Mouse (Mus musculus): ENCODE results near the gene Mrpl12.

Mrpl12 gene

DNA sequence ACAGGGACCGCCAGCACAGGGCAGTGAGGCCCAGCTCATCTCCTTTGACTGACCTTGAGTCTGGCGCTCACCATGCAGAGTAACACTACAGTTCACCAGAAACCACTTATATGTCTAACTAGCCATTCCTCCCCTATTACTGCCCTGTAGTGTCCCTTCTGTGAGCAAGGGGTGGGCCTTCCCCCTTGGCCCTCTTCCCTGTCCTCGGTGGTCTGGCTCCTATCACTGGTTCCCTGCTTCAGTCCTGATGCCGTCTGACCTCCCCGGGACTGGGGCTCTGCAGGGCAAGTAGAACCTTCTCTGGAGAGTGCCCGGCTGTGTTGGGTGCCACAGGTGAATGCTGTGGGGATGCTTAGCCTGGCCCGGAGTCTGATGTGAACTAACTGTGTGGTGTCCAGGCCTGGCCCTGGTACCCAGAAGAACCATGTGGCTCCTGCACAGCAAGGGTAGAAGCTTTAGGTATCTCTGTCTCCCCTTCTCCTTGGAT is 922 bp upstream of the Mrpl12 start:
- DNase-seq, result no peak

DNA sequence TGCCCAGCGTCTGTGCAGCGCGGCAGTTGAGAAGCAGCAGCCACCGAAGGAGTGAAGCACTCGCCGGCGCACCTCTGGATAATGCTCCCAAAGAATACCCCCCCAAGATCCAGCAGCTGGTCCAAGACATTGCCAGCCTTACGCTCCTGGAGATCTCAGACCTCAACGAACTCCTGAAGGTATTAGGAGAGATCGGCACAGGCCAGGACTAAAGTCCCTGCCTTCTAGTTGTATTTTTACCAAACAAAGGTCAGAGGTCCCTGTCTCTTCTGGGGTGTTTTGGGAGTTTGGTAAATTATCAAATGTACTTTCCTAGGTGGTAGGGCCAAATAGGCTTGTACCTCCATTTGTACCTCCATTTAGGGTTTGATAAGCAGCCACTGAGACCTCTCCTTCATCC is 838 bp downstream of the Mrpl12 start:
- no peak for DNase-seq

DNA sequence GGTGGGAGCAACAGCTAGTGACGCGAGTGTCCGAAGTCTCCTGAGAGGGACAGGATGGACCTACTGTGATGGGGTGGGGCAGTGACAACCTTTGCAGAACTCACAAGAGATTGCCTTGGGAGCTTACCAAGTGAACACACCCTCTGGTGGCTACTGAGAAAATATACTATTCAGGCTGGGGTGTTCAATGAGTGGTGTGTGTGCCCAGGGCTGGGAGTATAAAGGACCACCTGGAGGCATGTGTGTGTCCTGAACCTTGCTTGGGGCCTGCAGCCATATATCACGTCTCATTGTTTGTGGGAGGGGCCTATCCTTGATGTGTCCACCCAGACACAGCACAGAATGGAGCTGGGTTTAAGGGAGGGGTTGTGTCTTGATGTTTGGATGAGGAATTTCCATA is 4.1 kb downstream of the Mrpl12 start:
- DNase-seq, result no peak

DNA sequence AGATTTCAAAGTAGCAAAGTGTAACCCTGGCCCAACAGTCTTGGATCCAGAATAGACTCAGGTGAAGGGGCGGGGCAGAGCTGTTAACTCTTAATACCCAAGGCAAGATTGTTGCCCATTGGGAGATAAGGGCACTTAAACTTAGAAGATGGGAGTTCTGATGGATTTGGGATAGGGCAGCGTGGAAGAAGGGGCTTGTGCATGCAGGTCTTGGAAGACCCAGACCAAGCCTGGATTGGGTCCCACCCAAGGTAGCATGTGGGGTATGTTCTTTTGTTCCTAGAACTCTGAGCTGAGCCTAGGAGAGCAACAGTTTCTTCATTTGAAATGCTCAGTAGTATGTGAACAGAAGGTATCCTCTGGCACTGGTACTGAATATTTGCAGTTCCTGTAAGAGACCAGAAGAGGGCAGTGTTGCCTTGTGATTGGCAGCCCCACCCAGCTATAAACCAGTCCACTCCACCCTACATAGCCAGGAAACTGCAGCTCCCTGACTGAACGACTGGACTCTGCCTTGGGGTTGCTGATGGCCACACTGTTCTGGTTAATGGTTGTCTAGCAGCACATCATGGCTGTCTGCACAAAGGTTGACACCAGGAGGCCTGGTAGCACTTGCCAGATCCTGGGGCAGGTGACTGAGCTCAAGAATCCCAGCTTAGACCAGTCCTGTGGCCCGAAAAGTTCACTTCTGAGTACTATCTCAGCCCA is 4.8 kb downstream of the Mrpl12 start:
- peak; percentile 51 to 55 for DNase-seq

DNA sequence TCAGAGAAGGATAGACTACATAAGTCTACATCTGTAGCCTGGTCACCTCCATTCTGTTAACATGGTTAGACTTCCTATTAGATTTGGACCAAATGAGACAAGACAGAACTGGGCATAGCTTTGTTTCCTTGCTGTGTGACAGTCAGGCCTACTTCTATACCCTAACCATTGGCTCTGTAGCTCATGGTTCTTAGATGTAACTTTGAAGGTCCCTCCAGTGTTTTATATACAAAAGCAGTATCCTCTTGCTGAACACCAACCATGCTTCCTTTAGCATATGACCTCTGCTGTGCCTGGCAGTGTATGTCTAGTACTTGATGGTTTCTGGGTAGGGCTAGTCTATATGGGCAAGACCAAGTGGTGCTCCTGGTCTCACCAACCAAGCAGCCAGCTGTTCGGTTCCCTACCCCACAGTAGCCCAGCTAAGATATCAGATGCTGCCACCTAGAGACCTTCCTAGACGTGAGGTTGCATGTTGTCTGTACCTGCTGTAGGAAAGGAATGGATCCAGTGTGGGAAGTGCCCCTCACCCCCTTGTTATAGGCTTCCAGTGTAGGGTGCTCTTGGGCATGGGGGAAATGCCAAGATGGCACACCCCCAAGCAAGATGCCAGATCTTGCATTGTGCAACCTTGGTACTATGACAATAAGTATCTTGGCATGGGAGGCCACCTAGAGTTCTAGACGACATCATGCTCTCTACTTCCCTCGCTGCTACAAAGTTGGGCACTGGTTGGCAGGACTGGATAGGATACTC is 6.1 kb downstream of the Mrpl12 start:
- no peak for DNase-seq

DNA sequence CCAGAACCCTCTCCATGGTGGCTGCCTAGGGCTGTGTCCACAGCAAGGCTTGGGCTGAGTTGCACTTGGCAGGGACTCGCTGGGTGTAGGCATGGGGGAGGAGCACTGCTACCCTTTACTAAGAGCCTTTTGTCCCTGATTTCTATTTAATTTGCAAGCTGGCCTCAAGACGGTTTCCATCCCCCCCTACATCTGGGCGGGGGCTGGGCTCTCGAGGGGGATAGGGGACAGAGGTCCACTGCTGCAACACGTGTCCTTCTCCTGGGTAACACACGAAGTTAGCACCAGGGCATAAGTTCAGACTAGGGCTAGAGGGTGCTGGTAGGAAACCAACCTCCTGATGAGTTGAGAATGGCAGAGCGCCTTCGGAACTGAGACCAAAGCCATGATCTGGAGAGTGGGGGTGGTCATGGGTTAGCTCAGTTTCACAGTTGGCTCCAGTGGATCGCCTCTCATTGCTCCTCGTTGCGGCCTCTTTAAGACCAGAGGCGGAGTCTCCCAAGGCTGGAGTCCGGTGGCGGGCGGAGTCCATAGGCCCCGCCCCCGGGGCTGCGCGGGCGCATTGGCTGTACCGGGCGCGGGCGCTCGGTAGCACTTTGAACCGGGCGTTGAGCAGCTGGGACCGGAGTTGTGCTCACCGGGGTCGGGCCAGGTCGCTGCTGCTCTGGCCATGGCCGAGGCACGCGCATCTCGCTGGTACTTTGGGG is 7.1 kb downstream of the Mrpl12 start, which contains the start of gene Slc25a10:
Gene Slc25a10, plus strand, starts transcription at position 524 of the 707 bp plus-strand sequence.
- DNase-seq, result peak; percentile 78 to 83

DNA sequence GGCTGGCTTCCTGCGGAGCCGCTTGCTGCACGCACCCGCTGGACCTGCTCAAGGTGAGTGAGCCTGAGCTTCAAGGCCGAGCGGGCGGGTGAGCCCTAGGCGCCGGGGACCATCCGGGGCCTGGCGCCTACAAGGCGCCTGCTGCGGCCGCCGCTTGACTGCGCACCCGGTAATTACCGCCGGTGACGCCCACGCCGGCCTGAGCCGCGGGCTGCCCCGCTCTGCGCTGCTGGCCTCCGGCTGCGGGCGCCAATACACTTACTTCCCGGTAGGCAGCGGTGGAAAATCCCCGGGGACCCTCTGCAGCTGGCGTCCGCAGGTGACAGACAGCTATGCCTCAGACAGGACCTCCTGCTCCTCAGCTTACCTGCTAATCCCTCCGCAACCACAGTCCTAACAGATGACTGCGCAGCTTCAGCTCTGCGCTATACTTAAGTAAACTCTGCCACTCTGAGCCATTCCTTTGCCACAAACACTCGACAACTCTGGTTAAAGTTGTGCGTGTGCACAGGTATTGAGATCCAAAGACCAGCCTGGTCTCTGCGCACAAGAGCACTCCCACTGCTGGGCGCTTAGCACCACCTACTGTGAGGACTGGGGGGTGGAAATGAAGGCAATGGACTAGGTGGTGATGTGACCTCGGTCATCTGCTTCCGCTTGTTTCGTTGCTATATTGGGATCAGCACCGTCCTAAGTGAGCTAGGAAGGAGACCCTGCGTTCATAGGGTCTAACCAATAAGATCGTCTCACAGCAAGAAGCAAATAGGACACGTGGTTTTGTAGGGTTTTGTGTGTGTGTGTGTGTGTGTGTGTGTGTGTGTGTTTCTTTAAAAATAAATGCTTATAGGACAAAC is 7.8 kb downstream of the Mrpl12 start:
- DNase-seq, result peak; percentile 26 to 53

DNA sequence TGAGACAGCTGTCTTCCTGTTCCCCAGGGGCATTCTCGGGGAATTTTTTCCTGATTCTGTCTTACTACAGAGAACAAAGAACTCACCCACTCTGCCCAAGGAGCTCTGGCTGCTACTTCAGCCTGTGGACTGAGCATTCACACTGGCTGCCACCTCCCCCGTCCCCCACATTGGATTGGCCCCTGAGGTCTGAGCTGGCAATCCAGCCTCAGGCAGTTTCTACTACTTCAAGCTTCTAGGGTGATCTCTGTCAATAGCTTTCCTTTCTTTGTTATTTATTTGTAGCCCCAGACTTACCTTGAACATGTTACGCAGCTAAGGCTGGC is 8.4 kb downstream of the Mrpl12 start:
- DNase-seq, result no peak

DNA sequence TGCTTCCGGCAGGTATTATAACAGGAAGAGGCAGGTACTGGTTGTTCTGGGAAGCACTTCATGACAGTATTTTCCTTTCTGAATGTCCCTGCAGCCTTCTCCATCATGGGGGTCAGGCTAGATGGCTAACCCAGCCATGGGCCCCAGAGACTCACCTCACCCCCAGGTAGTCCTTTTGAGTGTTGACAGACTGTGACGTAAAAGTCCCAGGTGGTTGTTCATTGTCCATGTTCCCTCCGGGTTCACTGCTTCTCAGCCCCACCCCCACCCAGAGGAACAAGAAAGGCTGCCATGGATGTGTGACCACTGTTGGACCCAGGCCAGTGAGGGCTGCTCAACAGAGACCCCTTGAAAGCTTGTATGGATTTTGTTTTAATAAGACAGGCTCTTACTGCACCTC is 8.9 kb downstream of the Mrpl12 start:
- no peak for DNase-seq

DNA sequence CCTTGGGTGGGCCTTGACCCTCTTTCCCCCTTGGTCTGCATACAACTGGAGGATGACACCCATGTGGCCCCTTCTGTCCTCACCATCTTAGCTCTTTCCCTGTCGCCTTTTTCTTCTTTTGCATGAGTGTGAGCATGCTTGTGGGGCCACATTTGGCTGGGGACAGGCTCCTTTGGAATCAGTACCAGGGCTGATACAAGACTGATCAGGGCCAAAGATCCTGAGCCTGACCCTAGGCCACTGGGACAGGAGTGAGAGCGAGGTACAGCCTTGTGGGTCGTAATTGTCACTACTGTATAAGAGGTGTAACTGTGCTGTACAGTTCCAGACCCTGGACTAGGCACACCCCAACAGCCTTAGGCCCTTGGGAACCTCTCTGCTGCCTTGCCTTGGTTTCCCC is 9.5 kb downstream of the Mrpl12 start:
- DNase-seq, result no peak

DNA sequence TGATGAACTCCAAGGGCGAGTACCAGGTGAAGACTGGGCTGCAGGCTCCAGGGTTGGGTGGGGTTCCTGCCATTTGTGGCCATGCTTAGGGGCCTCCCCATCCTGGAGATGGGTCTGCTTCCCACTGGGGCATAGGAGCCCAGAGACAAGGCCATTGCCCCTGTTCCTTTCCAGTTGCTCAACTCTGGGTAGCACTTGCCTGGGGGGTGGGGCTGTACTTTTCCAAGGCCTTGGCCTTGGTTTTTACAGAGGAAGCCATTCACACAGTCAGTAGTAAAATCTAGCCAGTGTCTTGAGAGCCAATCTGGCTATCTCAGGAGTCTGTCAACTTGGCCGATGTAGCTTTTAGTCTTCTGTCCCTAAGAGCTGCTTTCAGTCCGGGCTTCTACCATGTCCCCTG is 13.0 kb downstream of the Mrpl12 start:
- DNase-seq, result no peak

DNA sequence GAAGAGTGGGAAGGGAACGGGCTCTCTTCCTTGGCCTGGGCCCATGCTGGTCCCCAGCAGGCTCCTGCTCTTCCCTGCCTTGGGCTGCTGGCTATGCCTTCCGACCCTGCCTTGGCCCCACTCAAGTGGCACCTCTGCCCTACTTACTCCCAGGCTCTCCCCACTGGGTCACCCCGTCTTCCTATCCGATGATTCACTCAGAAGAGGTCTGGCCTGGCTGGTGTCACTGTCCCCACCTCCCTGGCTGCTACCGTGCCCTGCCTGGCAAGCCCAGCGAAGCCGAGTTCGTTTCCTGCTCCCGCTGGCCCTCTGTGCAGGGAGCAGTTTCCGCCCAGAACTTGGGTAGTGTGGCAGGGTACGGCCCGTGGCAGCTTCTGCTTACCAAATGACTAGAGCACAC is 13.8 kb downstream of the Mrpl12 start:
- DNase-seq, result no peak

DNA sequence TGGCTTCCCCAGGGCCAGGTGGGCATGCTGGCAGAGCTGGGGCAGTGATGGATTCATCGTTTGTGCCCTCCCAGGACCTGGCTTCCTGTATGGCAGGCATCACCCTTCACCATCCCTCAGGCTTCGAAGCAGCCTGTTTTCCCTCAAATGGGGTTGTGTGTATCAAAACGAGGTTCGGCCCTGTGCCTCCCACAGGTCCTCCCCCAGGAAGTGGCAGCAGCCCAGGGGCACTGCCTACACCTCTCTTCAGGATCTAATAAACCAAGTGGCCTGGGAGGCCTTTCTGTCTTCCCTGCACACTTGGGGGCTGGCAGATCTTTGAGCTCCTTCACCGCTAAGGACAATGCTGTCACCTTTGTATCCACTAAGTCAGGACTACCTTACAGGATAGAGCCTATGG is 14.5 kb downstream of the Mrpl12 start:
- no peak for DNase-seq

DNA sequence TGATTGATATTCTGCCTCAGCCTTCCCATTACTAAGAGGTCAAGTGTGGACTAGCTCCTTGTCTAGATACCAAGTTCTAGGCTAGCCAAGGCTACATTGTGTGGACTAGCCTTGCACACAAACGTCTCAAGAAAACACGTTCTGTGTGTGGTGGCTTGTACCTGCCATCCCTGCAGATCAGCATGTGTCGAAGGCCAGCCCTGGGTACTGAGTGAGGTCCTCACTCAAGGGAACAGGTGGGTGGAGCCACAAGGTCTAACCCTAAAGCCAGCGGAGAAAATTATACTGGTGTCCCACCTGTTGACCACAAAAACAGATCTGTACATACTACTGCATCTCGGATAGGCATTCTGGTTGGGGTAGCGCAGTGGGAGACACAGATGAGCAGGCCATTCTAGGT is 15.5 kb downstream of the Mrpl12 start:
- no peak for DNase-seq

DNA sequence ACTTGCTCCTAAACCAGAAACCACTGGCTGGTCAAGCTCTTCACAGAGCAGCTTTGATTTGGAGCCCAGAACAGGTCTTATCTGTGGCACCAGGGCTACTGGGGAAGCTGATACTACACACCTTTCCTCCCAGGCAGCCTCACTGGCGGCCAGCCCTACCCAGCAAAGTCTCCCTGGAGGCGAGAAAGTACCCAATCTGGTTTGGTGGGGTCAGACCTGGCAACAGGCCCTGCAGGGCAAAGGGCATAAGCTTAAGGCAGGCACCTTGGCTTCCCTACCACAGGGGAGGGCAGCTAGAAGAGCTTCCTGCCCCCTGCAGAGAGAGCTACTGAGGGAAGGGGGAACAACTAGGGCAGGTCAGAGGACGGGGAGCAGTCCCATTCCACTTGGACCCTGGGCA is 15.9 kb downstream of the Mrpl12 start:
- no peak for DNase-seq

DNA sequence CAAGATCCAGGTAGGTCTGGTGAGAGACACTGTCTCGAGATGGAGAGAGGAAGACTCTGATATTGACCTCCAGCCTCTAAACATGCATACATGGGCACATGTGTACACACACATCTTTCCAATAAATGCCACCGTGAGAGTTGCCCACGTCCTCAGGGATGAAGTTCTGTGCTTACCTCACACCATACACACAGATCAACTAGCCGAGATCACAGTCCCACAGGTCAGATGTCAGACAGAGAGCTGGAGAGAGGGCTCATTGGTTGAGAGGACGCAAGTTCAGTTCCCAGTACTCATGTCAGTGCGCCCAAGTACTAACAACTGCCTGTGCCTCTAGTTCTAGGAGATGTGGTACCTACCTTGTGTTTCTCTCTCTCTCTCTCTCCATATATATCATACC is 16.6 kb downstream of the Mrpl12 start:
- no peak for DNase-seq

DNA sequence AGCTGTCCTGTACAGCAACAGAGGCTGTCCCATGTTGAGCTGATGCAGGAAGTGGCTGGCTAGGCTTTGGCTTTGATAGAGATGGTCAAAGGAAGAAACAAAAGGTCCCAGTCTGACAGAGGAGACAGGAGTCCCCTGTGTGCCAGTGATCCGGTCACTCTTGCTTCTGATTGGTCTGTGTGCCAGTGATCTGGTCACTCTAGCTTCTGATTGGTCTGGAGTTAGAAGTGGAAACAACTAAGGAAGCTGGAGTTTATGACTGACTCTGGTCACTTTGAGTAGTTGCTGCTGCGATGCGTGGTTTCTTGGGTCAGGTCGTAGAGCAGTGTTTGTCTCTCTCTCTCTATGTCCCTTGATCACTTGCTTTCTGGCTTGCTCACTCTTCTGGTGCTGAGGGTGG is 17.3 kb downstream of the Mrpl12 start:
- DNase-seq, result no peak

DNA sequence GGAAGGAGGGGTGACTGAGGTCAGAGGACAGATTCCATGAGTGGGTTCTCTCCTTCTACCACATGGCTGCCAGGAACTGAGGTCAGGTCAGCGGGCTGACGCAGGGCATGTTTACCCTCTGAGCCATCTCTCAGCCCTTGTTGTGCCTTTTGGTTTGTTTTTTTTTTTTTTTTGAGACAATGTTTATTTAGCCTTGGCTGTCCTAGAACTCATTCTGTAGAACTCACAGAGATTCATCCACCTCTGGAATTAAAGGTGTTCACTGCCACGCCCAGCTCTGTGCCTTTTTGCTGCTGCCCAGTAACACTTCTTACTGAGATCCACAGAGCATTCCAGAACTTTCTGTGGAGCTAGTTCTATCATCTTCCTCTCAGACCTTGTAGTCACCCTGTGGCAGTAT is 21.2 kb downstream of the Mrpl12 start:
- no peak for DNase-seq

DNA sequence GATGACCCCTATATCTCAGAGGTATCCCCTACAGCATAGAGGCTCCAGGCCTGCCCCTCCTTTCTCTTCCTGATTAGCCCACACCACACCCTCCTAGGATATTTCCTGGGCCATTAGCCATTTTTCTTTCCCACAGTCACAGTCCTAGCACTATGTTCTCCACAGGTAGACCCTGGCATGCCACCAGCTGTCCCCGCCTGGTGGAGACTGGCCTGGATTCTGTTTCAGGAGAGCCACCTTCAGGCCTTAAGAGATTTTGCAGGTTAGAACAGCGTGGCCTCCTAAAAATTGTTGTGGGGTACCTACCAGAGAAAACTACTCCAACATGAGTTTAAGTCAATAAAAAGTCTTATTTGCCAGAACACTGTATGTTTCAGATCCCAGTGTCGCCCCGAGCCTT is 22.5 kb downstream of the Mrpl12 start:
- DNase-seq, result no peak

DNA sequence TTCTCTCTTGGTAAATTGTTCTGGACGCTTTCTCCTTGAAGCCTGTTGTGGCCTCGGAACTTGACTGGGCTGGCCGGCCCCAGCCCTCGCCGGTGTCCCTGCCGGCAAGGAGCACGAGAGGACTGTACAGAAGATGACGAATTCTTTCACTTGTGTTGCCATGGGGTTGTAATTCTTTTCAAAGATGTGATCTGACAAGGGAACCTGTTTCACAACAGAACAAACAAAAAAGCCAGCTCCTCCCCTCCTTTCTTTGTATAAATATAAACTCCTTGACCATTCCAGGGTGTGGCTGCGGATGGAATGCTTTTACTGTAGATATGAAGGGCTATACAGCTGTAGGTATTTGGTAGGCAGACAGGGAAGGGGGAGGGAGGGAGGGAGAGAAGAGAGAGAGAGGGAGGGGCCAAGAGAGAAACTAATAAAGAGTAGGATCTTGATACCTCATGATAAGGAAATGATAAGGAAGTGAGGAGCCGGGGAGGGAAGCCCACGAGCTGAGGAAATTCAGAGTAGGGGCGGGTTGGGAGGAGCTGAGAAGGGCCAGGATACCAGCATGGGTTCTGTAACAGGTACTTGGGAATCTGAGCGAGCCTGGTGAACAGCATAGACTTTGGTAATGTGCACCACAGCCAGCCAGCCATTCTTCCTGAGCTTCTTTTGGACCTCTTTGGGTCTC is 23.3 kb downstream of the Mrpl12 start:
- DNase-seq, result no peak

DNA sequence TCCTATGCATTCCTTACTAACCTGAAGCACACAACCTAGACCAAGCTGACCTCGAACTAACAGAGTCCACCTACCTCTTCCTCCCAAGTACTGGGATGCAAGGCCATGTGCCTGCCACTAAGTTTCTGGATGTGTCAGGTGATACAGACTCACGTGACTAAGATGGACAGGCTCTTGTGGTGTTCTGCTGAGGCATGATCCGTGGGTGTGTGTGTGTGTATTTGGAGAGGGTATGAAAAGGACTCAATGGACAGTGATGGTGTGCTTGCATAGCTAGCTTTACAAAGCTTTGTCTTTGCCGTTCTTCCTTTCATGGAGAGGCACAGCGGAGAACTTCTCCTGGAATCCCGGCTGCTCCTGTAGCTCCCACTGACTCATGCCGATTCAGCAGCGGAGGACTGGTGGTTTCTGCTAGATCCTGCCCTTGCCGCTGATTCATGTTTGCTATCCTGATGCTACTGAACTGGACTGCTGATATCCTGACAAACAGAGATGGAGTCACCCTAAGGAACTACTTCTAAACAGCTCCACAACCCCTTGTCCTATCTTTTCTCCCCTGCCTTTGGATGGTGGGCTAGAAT is 24.0 kb downstream of the Mrpl12 start:
- no peak for DNase-seq

DNA sequence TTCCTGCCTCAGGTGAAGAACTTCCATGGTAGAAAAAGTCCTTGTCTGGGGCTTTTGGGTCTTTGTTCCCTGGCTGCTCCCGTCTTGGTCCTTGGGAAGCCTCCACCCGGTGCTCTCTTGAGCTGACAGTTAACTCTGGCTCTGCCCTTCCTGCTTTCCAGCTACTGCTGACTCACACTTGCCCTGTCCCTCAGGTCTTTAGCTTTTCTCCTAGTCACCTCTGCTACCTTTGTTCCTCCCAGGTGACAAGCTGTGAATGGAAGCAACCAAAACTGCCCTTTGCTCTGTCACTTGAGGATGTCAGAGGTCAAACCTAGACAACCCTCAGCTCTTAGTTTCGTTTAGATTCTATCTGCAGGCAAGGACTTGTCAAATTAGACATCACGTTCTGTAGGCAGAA is 25.5 kb downstream of the Mrpl12 start:
- DNase-seq, result no peak
